Mouse (Mus musculus) granulocyte monocyte progenitor cell, adult 5-6 weeks (primary cell): Measurements from ENCODE around the gene Phxr2. TPM values are rescaled to one million over a fixed set of nuclear protein-coding genes. Genes with fewer than 3 reads are reported as not detected.
A peak's percentile ranks its signal among the peaks of the same experiment; 100 is the strongest.

Experiments used
- ATAC-seq: replicated peaks from 2 replicates; pipeline ENCODE4 v1.8.0; 2016; ENCODE audit warnings: mild to moderate bottlenecking, moderate TSS enrichment, inconsistent platforms; ENCODE audit not compliant: poor library complexity, severe bottlenecking
- total RNA-seq, 2 experiments: library from RNA; stranded (forward) in 1 of 2; stranded (reverse) in 1 of 2; fragments of 200-712, 200-1000 nt in 1 of 2; fragments of >200 nt in 1 of 2; fragmentation: Nextera tagmentation in 1 of 2; gene quantifications; 2 replicates each; pipeline ENCODE4 v1.2.3; 2014 to 2017

Phxr2 gene
- total RNA-seq, 2 experiments from 2014 or later, result 0.49 TPM; not detected in 1

GRCm38 (mm10) chr10:99105522-99105921, 20.6 kb downstream of the Phxr2 start:
- no peak for ATAC-seq

- ATAC-seq, result peak; percentile 96
Measured at GRCm38 (mm10) chr10:99097374-99097773, 28.8 kb downstream of the Phxr2 start.

- ATAC-seq, result no peak
Measured at GRCm38 (mm10) chr10:99095114-99095513, 31.0 kb downstream of the Phxr2 start.

- ATAC-seq, result no peak
Measured at GRCm38 (mm10) chr10:99093364-99093763, 32.8 kb downstream of the Phxr2 start.

GRCm38 (mm10) chr10:99089906-99090305, 36.2 kb downstream of the Phxr2 start:
- ATAC-seq, result peak; percentile 91

GRCm38 (mm10) chr10:99086029-99086428, 40.1 kb downstream of the Phxr2 start:
- no peak for ATAC-seq

- no peak for ATAC-seq
Measured at GRCm38 (mm10) chr10:99085240-99085587, 40.9 kb downstream of the Phxr2 start.

- ATAC-seq, result peak; percentile 69
Measured at GRCm38 (mm10) chr10:99084397-99085239, 41.5 kb downstream of the Phxr2 start.

- ATAC-seq, result no peak
Measured at GRCm38 (mm10) chr10:99083431-99084003, 42.6 kb downstream of the Phxr2 start.

- ATAC-seq, result peak; percentile 68
Measured at GRCm38 (mm10) chr10:99081569-99081990, 44.5 kb downstream of the Phxr2 start.

GRCm38 (mm10) chr10:99078621-99079020, 47.5 kb downstream of the Phxr2 start:
- ATAC-seq, result no peak

- no peak for ATAC-seq
Measured at GRCm38 (mm10) chr10:99076113-99076895, 49.8 kb downstream of the Phxr2 start.

Other genes starting within 250 kb of the Phxr2 start
- 32.1 and 40.7 TPM in 2 replicates for gene Atp2b1, start 211.9 kb downstream of the Phxr2 start, total RNA-seq (2014; fragmentation: Nextera tagmentation)
- gene Atp2b1, start 211.9 kb downstream of the Phxr2 start, total RNA-seq (2017), result 54.3 and 61.8 TPM in 2 replicates
- gene Poc1b, start 19.3 kb downstream of the Phxr2 start, total RNA-seq (2014; fragmentation: Nextera tagmentation), result 42.6 and 55.4 TPM in 2 replicates
- 13.4 and 14.6 TPM in 2 replicates for gene Poc1b, start 19.3 kb downstream of the Phxr2 start, total RNA-seq (2017)
- gene Galnt4, start 18.2 kb downstream of the Phxr2 start, total RNA-seq (2014; fragmentation: Nextera tagmentation), result 6.5 and 8.3 TPM in 2 replicates
- gene Galnt4, start 18.2 kb downstream of the Phxr2 start, total RNA-seq (2017), result 12.2 and 14.5 TPM in 2 replicates
- gene Dusp6, start 136.9 kb upstream of the Phxr2 start, total RNA-seq (2014; fragmentation: Nextera tagmentation), result 11.6 and 12.2 TPM in 2 replicates
- 20.0 and 26.9 TPM in 2 replicates for gene Dusp6, start 136.9 kb upstream of the Phxr2 start, total RNA-seq (2017)